Mouse (Mus musculus) retina, postnatal 1 day (tissue): Measurements from ENCODE around the gene Nxn.

Experiments
- DNase-seq: peaks from one replicate; pipeline ENCODE4 v3.0.0-alpha.2; 2012

Gene Nxn

DNA sequence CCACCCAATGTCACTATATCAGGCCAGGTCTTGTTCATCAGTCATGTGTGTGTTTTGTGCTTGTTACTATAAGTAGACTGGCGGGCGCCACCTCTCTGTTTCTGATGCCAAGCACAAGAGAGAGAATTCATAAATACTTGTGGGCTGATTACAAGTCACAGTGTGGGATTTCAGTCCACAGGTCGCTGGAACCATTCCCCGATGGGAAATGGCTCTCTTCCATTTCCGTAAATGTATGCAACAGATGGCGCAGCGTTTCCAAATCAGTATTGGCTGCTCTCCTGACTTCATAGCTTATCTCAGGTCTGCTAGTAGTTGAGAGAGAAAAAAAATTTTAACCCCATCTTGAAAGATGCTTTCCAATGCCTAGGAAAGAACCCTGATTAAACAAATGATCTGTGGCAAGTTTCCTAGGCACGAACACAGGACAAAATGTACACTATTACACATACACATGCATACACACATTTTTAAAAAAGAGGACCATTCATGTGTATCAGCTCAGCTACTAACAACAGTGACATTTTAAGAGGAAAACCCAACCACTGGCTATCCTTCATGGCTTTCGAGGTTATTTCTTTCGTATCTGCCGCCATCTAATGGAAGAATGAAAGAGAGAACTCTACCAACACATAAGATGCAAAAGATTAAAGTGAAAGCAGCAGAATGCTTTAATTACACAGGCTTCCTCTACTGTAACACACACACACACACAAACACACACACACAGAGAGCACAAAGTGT is 819 bp upstream of the Nxn start:
- DNase-seq, result peak; percentile 80

DNA sequence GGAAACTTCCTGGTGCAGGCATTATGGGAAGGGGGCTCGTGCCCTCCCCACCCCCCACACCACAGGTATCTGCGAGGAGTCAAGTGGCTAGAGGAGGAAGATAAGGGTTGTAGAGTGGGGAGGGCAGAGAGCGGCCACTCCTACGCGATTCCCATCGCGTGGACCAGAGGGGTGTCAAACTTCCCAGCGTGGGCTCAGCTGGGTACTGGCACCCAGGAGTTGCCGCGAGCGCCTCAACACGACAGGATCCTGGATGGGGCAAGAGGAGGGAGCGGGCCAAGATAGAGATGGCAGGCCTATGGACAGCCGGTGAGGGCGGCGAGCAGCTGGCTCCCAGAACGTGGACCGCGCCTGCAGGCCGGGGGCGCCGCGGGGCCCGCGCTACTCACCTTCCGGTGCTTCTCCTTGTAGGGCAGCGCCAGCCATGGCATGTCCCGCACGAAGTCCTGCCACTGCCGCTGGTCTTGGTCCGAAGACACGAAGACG is 585 bp downstream of the Nxn start:
- peak; percentile 62 for DNase-seq

DNA sequence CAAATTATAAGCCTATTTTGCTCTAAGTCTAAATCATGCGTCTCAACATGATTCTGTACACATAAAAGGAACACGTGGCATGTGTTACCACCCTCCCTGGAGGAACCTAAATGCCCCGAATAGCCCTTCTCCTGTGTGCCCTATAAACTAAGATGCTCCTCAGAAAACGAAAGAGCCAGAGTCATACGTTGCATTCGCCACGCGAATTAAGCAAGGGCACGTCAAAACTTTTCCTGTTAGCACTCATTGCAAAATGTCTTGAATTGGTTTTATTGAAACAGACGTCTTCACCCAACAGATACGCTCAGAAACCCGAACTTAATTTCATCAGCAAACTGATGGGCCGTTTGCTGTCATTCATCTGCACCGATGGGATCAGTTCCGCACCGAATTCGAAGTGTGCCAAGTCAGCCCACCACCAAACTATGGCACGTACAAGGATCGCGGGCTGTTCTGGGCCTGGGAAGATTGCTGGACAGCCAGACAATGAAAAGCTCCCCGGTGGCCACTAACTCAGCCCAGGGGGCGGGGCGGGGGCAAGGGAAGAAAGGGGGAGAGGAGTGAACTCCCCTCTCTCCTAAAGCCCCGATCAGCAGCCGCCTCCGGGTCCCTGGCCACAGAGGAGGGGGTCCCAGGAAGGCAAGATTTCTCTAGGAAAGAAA is 1.2 kb downstream of the Nxn start:
- peak; percentile 74 for DNase-seq

DNA sequence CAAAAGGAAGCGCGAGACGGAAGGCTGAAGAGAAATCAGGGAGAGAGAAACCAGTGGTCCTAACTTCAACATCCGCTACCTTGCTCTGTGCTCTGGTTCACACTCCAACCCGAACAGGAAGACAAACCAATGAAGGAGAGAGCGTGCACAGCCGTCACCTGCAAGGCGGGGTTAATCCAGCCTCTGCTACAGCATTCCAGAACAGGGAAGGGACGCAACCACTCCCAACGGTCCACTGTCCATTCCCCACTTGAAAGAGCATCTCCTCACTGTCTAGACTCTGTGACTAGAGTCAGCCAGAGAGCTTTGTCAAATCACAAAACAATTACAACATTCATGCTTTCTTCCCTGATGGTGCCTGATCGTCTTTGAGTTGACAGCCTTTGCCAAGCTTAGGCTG is 5.9 kb downstream of the Nxn start:
- DNase-seq, result no peak

DNA sequence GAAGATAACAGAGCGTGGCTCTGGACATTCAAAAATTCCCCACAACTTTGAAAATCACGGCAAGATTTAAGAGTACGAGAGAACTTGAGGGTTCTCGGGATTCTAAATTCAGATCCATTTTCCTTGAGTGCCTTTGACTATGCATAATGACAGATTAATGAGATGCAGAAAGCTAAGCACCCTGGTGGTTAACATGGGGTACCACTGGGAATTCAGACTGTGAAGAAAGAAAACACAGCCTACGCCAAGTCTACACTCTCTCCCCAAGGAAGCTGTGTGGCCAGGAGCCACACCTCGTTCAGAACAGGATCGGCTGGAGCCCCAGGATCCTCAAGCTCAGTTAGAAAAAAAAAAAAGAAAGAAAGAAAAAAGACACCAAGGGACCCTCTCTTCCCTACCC is 6.4 kb downstream of the Nxn start:
- no peak for DNase-seq

DNA sequence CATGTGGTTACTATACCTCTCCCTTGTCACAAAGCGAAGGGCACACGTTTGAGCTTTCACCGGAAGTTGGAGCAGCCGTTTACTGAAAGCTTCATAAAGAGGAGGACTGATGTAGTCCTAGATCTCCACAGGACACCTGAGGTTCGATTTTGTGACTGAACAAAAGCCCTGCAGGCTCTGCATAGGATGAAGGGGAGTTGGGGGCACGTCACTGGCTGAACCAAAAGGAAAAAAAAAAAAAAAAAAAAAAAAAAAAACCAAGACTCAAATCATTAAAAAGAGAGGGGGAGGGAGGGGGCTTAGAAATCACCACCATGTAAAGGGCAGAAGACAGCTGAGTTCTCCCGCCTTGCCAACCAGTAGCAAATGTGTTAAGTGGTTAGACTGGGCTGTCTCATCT is 10.2 kb downstream of the Nxn start:
- no peak for DNase-seq

DNA sequence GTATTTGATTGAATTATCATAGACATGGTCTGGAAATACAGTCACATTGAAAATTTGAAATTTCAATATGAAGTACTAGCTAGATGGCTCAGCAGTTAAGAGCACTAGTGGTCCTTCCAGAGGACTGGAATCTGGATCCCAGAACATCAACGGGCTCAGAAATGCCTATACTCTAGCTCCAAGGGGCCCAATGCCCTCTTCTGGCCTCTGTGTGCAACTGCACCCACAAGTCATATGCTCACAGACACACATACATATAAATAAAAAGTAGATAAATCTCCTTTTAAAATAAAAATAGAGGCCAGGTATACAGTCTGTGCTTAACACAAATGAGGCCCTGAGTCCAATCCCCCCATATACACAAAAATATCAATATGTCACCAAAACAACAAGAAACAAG is 11.8 kb downstream of the Nxn start:
- no peak for DNase-seq

DNA sequence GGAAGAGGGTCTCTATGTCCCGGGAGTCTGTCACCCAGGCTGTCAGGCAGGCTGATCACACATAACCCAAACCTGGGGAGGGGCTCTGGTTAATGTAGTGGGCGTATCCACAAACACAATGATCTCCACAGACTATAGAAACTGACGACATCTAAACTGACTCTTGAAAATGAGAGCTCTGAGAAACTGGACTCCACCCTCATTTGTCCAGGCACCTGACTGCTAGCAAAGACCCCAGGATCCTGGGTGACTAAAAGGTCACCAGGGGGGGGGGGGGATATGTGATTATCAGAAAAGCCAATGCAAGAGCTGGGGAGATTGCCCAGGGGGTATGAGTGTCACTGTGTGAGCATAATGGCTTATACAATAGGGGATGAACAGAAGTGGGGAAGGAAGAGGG is 13.2 kb downstream of the Nxn start:
- DNase-seq, result peak; percentile 27

DNA sequence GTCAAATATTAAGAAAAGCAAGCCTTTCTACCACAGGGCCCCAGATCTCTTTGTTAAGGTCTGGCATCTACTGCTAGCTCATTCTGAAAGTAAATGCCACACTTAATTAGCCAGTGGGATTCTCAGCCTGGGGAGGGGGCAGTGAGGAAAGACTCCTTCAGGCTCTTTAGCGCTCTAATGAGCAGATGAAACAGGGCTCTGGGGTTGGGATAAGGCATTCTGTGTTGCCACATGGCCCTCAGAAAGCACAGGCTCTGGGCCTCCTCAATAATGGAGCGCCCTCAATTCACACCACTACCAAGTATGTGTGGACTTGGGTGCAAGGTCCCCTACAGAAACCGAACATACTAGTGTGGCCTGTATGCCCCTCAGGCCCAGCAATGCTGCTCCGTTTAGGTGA is 13.9 kb downstream of the Nxn start:
- peak; percentile 67 for DNase-seq

DNA sequence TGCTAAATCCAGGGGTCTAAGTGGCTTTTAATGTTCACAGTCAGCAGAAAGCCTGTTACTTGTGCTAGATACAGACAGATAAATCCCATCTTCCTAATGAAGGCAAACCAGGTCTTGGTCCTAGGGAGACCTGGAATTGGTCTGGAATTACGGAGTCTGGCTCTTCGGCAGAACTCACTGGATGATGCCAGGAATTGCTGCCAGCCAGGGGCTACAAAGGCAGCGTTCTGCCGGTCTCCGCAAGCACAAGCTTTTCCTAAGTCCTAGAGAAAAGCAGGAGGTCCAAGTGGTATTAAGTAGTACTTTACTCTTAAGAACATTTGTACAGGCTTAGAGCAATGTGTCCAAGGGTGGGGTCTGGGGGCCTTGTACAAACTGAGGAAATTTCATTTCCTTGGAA is 14.6 kb downstream of the Nxn start:
- DNase-seq, result no peak

DNA sequence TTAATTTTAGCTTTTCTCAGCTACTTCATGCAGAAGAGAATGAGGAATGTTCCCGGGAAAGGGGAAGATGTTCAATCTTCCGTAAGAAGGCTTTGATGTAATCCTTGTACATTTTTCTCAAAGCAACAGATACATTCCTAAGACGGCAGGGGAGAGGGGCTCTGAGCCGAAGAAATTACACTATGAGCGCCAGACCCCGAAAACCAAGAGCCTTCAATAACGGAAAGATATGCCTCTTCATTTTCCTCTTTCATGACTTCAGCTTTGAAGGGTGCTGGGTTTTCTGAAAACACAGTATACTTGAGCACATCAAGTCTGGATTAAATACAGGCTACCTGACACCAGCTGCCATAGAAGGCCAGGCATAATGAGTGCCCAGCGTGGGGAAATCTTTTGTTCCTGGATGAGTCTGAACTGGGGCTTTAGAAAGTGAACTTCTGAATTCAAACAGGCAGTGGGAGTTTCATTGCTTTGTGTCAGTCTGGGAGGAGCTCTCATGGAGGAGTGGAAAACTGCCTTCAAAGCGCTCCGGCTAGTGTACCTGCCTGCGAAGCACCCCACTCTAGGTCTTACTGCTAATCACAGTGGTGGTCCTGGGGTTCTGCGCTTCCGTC is 16.1 kb downstream of the Nxn start:
- peak; percentile 49 for DNase-seq

DNA sequence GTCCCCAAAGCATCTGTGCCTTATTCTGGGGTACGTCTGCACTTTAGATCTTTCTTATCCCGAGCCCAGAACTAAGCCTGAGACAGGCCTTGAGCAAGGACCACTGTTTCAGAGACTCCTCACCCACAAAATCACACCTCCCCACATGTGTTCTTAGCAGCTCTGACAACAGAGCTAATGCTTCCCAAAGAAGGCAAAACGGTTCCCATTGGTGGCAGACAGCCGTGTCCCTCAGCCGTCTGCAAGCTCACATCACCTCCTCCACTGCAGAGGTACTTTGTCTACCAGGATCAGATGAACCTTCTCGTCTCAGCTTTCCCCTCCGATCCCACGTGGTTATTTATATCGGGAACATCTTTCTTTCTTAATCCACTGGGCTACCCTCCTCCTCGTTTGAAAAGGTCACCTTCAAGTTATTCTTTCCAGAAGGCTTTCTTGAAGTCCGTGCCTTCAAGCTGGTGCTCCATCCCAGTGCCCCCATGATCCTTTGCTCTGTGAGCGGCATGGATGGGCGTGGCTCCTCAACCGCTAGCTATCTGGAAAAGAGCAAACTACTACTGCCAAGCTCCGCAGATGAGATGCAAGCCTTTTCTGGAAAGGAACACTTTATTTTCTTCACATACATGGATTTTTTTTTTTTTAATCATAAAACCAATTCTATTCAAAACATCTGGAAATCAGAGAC is 17.6 kb downstream of the Nxn start:
- no peak for DNase-seq

DNA sequence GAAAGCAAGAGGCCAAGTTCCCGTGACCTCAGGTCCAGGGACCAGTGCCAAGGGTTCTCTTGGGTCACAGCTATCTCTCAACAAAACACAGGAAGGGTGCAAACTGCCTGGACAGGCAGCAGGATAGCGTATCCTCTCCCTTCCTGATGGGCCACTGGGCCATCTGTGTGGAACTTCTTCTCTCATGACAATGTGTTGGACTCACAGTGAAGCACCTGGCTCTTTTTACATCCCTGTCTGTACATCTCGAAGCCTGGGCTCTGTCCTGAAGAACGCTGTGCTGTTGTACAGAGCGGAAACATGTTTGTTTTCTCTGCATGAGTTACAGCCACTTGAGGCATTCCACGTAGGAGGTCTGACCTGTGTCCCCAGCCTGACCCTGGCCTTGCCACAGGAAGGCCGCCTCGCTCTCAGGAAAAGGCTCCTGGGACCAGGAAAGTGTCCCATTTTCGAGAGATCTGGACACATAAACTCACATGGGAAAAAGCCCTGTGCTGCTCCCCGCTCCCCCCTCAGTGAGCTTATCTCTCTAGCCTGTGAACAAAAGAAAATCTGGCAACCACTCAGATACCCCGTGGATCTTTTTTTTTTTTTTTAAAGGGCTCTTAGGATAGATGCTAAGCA is 18.9 kb downstream of the Nxn start:
- DNase-seq, result peak; percentile 46

DNA sequence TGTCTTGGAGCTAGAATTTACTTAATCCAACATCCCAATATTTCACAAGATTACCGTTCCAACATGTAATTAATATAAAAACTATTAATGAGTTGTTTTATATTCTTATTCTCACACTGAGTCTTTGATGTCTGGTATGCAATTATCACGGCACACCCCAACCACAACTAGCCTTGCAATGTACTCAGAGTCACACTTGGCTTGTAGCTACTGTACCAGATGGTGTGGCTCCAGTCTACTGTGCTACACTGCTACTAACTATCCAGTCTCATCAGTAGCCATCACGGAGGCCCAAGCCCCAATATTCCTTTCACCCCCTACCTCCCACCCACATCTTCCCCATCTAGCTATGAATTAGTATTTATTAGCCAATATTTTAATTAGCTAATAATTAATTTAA is 22.5 kb downstream of the Nxn start:
- no peak for DNase-seq

DNA sequence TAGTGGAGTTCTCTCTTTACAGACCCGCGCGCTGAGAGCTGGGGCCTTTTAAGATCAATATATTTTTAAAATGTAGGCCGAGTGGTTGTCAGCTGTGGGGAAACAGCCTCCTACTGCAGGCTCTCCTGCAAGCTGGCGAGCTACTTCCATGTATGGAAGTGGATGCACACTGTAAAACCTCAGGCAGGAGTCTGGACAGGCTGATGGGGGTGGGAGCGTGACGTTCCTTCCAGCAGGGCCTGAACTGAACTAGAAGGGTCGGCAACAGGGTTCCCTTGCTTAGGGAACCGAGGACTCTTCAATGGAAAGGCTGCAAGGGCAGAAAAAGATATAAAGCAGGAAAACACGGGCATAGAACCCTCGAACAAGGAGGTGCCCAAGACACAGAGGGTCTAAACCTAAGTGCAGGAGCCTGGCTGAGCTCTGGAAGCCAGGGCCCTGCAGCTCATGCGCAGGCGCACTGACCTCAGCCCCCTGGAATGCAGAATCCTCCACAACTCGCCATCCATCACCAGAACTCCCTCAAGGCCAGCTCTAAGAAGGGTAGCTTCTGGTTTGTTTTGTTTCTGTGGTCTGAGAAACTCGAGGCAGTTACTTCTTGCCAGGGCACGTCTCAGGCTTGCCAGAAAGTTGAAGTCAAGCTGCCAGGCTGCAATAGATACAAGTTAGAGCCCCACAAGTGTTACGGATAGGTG is 24.3 kb downstream of the Nxn start:
- peak; percentile 47 for DNase-seq

DNA sequence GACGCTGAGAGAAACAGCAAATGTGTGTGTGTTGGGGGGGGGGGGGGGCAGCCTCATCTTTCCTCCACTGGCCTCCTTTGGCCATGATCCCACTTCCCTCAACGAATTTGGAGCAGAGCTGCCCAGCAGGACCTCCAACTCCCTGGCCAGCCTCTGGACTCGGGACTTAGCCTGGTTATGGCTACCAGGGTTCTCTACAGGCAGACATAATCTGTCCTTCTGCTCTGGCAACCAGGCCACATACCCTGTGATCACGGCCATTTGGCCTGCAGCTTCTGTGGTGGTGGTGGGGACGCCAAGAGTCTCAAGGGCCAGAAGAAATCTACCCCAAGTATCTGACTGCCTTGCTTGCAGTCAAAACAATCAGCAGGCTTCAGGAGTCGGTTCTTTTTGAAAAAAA is 26.4 kb downstream of the Nxn start:
- no peak for DNase-seq

DNA sequence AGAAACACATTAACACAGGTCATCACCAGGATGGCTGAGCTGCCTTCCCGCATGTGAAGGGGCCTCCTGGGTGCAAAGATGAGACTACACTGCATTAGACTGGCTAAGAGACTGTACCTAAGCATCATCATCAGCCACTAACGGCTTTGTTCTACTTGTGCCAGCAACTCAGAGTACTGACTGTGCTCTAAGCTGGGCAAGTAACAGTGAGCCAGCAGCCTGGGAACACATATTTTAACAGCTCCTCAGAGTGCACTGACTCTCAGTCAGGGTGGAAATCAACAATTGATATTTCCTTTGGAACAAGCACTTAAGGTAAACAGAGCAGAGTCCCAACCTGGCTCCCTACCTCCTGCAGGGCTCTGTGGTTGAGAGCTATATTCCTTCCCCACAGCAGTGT is 26.8 kb downstream of the Nxn start:
- no peak for DNase-seq

DNA sequence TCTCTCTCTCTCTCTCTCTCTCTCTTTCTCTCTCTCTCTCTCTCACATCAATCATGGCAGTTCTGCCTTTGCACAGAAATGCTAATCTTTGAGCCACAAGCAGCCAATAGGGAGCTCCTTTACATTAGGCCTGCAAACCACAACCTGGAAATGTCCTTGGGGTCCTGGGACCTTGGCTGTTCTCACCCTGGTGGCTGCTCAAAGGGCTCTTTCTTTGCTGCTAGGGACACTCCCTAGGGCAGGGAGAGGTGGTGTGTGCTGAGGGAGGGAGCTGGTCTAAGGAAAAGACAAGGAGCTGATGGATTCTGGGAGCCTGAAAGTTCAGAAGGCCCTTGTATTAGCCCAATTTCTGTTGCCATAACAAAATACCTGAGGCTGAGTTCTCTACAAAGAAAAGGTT is 28.4 kb downstream of the Nxn start:
- no peak for DNase-seq

DNA sequence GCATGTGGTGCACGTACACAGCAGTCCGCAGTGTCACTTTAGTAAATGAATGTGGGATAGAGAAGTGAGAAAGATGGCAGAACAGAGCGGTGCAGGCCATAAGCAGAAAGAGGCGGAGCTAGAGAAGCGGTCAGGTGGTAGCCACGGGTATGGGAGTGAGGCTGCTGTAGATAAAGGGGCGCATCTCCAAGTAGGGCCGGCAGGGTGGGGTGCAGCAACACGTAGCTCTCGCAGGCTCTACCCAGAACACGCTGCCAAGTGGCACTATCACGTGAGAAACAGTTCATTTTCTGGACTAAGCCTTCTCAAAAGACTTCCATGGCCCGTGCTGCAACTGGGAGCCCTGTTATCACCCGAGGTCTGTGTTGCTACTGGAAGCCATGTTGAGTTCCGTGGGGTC is 32.2 kb downstream of the Nxn start:
- no peak for DNase-seq

DNA sequence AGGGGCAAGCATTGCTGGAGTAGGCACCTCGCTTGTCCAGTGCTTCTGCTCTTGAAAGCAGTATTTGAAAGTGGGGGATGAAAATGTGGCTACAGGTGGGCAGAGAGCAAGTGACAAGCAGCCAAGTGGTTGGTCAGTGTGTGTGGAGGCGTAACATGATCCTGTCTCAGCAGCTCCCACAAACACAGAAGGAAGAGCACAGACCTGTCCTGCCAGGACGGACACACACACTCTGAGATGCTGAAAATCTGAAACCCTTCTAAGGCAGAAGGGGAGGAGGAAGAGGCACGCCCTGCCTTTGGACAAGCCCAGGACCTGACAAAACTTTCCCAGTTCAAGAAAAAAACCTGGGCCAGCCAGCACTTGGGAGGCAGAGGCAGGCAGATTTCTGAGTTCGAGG is 34.9 kb downstream of the Nxn start:
- no peak for DNase-seq

DNA sequence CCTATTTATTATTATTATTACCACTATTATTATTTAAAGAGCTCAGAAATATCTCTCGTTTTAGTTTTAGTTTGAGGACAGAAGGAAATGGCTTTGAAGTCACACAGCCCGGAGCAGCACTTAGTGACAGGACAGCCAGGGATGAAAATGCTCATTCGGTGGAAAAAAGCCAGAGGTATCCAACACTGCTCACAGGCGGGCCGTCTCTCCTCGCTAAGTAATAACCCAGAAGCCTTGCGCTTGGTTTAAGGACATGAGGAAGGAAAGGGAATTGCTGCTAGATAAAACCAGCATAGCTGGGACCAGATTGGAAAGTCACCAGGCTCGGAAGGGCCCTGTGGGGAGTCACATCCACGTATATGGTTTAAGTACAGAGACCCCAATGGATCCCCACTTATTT is 35.3 kb downstream of the Nxn start:
- DNase-seq, result peak; percentile 38

DNA sequence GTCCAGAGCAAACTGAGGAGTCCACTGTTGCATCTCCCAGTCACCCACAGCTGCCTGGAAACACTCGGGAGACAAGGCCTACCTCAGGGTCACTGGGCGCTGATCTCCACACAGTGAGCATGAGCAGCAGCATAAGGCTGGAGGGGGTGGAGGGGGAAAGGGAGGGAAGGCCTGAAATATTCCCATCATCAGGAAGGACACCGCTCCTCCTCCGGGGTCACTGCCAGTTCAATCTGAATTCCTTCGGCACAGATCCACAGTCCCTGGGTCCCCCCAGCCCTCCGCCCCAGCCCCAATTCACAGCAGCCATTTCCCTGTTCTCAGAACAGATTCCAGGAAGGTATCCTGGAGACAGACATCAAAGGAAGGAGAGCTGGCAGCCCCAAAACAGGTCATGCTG is 35.8 kb downstream of the Nxn start:
- peak; percentile 45 for DNase-seq

DNA sequence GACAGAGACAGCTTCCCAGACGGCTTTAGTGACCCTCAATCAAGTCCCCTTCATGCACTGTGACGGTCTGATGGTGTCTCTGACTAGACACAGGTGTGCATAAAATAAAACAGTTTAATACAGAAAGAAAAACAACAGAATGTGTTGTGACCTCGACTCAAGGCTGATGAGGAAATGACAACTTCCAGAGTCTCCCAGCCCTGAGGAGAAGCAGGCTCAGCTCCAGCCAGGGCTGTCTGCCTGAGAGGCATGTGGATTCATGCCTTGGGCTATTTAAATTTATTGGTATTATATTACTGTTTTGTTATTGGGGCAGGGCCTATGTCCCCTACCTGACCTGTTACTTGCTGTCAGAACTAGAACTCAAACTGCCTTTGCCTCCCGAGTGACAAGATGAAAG is 37.5 kb downstream of the Nxn start:
- DNase-seq, result no peak
